Mouse (Mus musculus) adrenal gland (tissue): ENCODE measurements at regions not wholly inside any gene's neighbourhood (a gene's known extent, or its start where the extent isn't known, plus 50 kb on each side); places are given as distances from the start of the nearest gene placed in this dataset.

Experiments
- intact Hi-C: fragments of 180-260 bp; cut with DNase I; formaldehyde crosslinking; loops from one replicate; pipeline ENCODE4 v1.15.1; 2025

DNA sequence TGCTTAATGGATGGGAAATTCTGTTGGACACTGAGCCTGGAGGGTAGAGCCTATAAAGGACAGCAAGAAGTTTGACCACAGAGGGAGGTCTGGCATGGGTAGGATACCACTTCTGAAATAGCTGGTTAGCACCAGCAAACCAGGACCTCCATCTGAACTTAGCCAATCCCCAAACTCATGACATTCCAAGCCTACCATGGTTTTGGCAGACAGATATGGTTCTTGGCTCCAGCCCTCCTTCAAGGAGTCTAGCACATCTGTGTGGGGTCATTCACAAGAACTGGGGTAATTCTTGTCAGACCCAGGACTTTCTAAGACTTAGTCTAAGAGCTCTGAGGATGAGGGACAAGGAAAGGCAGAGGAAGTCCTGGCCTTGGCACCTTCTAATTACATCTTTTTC lies 187.7 kb downstream of the Phlda1 start:
- intact Hi-C loops = no loop called here

GRCm38 (mm10) chr10:111694227-111695200 lies 188.4 kb downstream of the Phlda1 start:
- intact Hi-C loops = no loop called here

- intact Hi-C loops = no loop called here
These were observed 190.1 kb downstream of the Phlda1 start for GRCm38 (mm10) chr10:111695918-111696760.

DNA sequence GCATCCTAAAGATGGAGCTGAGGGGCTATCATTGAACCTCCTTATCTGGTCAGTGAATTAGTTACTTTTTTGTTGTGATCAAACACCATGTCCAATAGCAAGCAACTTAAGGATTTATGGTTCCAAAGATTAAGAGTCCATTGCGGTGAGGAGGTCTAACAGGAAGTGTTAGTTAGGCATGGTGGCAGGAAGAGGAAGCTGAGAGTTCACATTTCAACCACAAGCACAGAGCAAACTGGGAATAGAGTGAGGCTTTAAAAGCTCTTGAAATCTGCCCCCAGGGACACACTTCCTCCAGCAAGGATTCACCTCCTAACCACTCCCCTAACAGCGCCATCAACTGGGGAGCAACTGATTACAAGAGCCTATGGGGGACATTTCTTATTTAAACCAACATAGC lies 190.9 kb downstream of the Phlda1 start:
- intact Hi-C loops = no loop called here

DNA sequence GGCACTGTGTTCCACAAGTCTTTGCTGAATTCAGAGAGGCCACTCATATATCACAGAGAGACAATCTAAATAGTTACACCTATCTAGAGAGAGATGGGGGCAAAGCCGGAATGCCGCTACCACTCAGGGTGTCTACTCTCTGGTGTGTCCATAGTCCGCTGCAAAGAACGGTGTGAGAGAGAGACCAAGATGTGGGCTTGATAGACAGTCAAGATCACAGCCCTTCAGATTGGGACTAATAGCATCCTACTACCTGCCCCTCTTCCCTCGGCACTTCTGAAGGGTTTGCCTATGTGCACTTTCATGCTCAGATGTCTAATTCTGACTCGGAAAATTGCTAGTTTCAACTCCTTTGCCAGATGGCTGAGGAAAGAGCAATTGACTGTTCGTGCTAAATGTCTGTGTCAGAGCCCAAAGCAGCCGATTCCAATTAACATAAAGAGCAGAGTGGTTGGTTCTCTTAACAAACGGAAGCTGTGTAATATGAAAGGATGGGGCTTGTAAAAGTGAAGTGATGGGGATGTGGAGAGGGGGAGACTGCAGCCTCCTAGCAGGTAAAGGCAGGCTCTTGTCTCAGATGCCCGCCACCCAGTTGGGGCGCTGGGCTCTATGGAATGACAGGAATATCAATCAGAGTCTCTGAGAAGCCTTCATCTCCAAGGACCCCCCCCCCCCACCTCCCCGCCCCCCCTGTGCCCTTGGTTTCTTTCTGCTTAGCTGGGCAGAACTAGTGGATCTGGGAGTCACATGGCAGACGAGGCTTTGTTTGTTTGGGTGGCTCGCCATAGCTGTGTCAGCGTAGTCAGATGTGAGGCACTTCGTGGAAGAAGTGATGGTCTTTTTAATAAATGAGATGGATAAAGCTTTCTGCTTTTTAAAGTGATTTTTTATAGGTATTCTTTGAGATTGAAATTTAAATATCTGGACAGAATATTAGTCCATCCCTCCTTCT lies 193.7 kb downstream of the Phlda1 start:
- intact Hi-C loops = no loop called here

DNA sequence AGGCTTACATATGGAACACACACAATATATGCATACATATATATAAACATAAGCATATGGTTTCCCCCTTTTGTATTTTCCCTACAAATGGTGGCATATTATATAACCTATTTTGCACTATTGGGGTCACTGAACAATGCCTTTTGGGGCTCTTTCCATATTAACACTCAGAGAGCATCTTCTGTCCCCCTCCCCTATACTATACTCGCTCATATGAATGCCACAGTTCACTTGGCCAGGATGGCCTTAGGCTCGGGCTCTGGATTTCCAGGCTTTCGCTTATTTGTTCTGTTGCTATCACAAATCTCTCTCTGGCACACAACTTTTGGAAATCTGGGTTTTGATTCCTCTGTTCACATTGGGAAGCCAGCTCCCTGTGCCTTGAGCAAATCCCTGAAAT lies 194.5 kb downstream of the Phlda1 start:
- intact Hi-C loops = no loop called here

DNA sequence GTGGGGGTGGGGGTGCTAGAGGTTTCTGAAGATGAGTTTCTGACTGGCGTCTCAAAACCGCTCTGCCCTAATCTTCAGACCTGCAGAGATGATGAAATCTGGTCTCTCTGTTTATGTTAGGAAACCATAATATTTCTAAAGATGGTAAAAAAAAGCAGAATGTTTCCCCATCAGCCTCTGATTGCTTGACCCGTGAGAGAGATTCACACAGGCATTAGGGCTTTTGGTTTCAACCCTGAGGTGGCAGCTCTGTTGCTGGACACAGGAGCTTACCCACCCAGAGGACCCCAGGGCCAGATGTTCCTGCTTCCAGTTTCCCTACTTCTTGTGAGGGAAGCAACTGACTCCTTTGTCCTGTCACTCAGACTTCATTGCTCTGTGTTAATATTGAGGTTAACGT lies 195.1 kb downstream of the Phlda1 start:
- intact Hi-C loops = no loop called here

- intact Hi-C loops = no loop called here
These were observed 196.3 kb downstream of the Phlda1 start for GRCm38 (mm10) chr10:111702435-111702834.

DNA sequence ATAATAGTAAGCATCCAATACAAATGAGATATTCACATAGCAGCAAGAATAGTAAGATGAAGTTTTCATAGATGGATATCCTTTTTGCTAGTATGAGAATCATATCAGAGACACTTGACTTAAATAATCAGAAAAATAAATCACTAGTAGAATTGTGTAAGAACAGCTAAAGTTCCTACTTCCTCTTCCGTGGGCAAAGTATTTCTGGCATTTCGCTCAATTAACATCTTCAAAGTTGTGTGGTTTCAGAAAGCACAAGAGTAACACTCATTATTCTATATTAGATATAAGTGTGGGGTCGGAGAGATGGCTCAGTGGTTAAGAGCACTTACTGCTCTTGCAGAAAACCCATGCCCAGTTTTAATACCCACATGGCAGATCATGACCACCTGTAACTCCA lies 197.4 kb downstream of the Phlda1 start:
- intact Hi-C loops = no loop called here

DNA sequence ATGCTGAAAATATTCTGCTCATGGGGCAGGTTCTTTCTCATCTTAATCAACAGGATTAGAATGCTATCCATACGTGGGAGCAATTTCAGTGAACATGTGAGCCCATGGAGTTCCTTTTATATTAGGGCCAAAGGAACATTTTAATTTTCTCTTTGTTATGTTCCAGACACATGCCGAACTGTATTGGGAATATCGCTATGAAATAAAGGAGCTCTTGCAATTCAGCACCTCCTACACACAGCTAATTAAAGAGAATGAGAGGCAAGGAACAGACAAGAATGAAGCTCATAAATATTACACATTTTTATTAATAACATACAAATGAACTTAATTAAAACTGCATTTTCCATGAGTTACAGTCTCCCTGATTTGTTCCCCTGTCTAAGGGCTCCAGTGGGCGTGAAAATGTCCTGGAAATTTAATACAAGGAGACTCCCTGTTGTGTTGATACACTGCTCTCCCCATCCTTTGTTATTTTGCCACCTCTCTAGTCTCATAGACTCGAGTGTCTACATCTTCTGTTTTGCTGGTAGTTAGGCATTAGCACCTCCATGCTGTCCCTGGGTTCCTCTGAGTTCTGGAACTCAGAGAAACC lies 205.5 kb downstream of the Phlda1 start:
- intact Hi-C loops = no loop called here

DNA sequence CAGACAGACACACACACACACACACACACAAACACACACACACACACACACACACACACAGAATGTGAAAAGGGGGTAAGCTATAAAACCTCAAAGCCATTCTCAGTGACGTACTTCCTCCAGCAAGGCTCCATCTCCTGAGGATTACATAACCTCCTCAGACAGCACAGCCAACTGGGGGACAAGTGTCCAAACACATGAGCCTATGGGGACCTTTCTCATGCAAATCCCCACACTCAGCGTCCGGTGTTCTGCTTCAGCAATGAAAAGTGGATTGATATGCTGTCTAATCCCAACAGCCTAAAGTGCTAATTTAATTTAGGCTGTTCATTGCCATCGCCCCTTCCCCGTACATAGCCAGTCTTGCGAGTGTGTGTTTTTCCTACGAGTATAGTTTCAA lies 206.9 kb downstream of the Phlda1 start:
- intact Hi-C loops = no loop called here

- intact Hi-C loops = no loop called here
These were observed 207.6 kb downstream of the Phlda1 start for GRCm38 (mm10) chr10:111713676-111714075.

GRCm38 (mm10) chr10:111715172-111715571 lies 209.1 kb downstream of the Phlda1 start:
- intact Hi-C loops = no loop called here

- intact Hi-C loops = loop anchor here (5.0 kb wide), 1 partner anchor 212 kb away; the partner anchor contains the start of gene Phlda1
These were observed 213.5 kb downstream of the Phlda1 start for GRCm38 (mm10) chr10:111719632-111720031.

DNA sequence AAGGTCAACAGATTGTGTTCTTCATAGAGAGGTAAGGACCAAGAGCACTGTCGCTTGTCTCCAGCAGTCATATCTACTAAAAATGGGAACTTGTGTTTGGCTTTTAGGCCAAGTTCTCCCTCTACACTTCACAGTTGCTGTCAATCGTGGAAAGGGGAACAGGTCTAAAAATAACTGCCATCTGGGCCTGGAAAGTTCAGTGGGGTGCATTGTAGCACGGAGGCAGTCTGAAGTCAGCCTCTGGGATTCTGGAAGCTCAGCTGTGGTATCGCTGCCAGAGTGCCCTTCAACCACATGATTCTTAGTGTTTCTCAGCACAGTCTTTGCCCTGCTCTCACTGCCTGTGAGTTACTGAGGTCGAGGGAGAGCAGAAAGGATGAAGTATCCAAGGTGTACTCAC lies 215.0 kb downstream of the Phlda1 start:
- intact Hi-C loops = loop anchor here (5.0 kb wide), 1 partner anchor 214 kb away; the partner anchor contains the start of gene Phlda1

DNA sequence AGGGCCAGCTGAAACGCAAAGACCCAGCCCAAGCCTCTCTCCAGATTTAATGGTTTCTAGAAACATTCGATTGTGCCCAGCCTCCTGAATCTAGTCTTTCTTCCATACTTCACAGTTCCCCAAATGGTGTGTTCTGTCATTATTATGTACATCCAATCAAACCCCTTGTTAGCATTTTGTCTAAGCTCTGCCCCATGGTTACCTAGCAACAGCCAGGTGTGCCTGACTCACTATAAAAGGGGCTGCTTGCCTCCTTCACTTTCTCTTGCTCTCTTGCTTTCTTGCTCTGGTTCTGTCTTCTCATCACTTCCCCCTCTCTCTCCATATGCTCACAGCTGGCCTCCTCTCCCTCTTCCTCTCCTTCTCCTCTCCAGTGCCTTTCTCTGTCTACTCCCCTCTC lies 217.8 kb downstream of the Phlda1 start:
- intact Hi-C loops = loop anchor here (5.0 kb wide), 1 partner anchor 217 kb away; the partner anchor contains the start of gene Phlda1

- intact Hi-C loops = loop anchor here (5.0 kb wide), 1 partner anchor 217 kb away; the partner anchor contains the start of gene Phlda1
These were observed 218.7 kb downstream of the Phlda1 start for GRCm38 (mm10) chr10:111724574-111725414.

DNA sequence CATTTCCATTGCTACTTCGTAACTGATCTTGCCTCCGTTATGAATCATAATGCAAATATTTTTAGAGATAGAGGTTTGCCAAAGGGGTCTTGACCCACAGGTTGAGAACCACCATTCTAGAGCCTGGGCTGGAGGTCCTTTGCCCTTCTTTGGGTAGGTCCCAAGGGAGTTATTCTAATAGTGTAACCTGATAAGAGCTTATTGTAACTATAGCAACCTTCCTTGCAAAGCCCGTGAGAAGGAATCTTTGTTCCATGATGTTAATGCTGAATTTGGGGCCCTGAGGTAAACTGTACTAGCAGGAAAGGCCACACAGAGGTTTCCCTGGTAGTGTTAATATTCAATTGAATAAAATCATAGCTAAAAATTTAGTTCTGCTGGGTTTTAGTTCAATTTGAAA lies 229.9 kb downstream of the Phlda1 start:
- intact Hi-C loops = no loop called here

DNA sequence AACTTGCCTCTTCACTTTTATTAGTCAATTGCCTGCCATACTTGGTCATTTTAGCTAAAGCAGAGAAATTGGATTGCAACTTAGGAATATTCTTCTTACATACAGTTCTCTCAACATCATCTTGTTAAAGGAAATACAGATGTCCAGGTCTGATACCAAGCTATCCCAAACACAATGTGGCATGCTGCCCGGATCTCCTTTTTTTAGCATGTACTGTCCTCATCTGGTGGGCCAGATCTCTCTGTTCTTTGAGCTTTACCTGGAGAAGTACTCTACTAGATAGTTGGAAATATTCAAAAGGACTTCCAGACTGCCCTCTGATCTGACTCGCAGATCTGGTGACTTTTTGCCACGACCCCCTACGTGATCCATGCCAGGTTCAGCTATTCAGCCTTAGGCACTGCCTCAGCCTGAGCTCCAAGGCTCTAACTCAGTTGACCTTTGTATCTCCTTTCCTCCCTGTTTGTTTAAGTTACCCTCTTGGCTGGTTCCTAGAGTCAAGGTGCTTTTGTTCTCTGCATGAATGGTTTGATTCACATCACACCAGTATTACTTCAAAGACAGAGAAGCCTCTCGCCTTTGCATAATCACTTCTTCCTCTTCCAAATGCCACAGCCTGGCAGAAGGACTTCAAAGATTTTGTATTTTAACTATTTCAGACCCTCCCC lies 232.9 kb upstream of the Krr1 start:
- intact Hi-C loops = no loop called here
